Mouse (Mus musculus) brain, adult 10 weeks (tissue): Measurements from ENCODE around the gene Olfr1477. TPM values are rescaled to one million over a fixed set of nuclear protein-coding genes. Genes with fewer than 3 reads are reported as not detected.

Experiments used
- polyA plus RNA-seq: library from polyadenylated mRNA; stranded (reverse); fragments of 350-450 nt; fragmentation: Illumina TruSeq; extraction: RNeasy Lipid Tissue Mini Kit (QIAGEN cat#74804); gene quantifications from one replicate; pipeline ENCODE4 v1.2.3, GENCODE M21; 2015; ENCODE audit warnings: low read depth, low replicate concordance

The Olfr1477 gene
- polyA plus RNA-seq, result not detected

GRCm38 (mm10) chr19:13500246-13500645, at the start of gene Olfr1477:
Gene Olfr1477, plus strand, starts transcription at chr19:13500546.

GRCm38 (mm10) chr19:13455986-13456385, 44.4 kb upstream of the Olfr1477 start, which contains the start of gene Olfr1472:
Gene Olfr1472, minus strand, starts transcription at chr19:13456086.

GRCm38 (mm10) chr19:13469265-13469664, 31.1 kb upstream of the Olfr1477 start, which contains the start of gene Olfr1474:
Gene Olfr1474, plus strand, starts transcription at chr19:13469565.

GRCm38 (mm10) chr19:13480096-13480495, 20.2 kb upstream of the Olfr1477 start, which contains the start of gene Olfr1475:
Gene Olfr1475, minus strand, starts transcription at chr19:13480196.

GRCm38 (mm10) chr19:13527613-13528012, 27.3 kb downstream of the Olfr1477 start, which contains the start of gene Olfr1480:
Gene Olfr1480, plus strand, starts transcription at chr19:13527913.

Other genes starting within 250 kb of the Olfr1477 start
- not detected for gene Olfr1465, start 185.0 kb upstream of the Olfr1477 start, polyA plus RNA-seq
- not detected for gene Olfr1466, start 161.7 kb upstream of the Olfr1477 start, polyA plus RNA-seq
- gene Olfr1467, start 138.3 kb upstream of the Olfr1477 start, polyA plus RNA-seq, result not detected
- not detected for gene Olfr1469, start 92.7 kb upstream of the Olfr1477 start, polyA plus RNA-seq
- not detected for gene Olfr1471, start 57.1 kb upstream of the Olfr1477 start, polyA plus RNA-seq
- gene Olfr1472, start 44.5 kb upstream of the Olfr1477 start, polyA plus RNA-seq, result not detected
- not detected for gene Olfr1474, start 31.0 kb upstream of the Olfr1477 start, polyA plus RNA-seq
- not detected for gene Olfr1475, start 20.4 kb upstream of the Olfr1477 start, polyA plus RNA-seq
- not detected for gene Olfr1480, start 27.4 kb downstream of the Olfr1477 start, polyA plus RNA-seq
- not detected for gene Olfr1484, start 83.0 kb downstream of the Olfr1477 start, polyA plus RNA-seq
- not detected for gene Olfr1487, start 116.8 kb downstream of the Olfr1477 start, polyA plus RNA-seq
- not detected for gene Olfr1489, start 131.1 kb downstream of the Olfr1477 start, polyA plus RNA-seq
- gene Olfr1490, start 150.5 kb downstream of the Olfr1477 start, polyA plus RNA-seq, result not detected
- gene Olfr1491, start 196.7 kb downstream of the Olfr1477 start, polyA plus RNA-seq, result not detected
- not detected for gene Olfr1493-ps1, start 222.7 kb downstream of the Olfr1477 start, polyA plus RNA-seq
- gene Olfr1494, start 239.2 kb downstream of the Olfr1477 start, polyA plus RNA-seq, result not detected